Mouse (Mus musculus) brain, adult 10 weeks (tissue): Measurements from ENCODE around the gene 4930412O13Rik. TPM values are rescaled to one million over a fixed set of nuclear protein-coding genes. Genes with fewer than 3 reads are reported as not detected.

ENCODE experiments used
- polyA plus RNA-seq: library from polyadenylated mRNA; stranded (reverse); fragments of 350-450 nt; fragmentation: Illumina TruSeq; extraction: RNeasy Lipid Tissue Mini Kit (QIAGEN cat#74804); gene quantifications from one replicate; pipeline ENCODE4 v1.2.3, GENCODE M21; 2015; ENCODE audit warnings: low read depth, low replicate concordance

The 4930412O13Rik gene
- not detected for polyA plus RNA-seq

GRCm38 (mm10) chr2:9881051-9881591 is at the start of gene 4930412O13Rik:
Gene 4930412O13Rik (plus strand): TSS chr2:9881252.

GRCm38 (mm10) chr2:9888913-9889650 is 8.0 kb downstream of the 4930412O13Rik start, which contains the start of gene 9230102O04Rik:
Gene 9230102O04Rik (minus strand): TSS chr2:9889540.

GRCm38 (mm10) chr2:9889651-9890183 is 8.7 kb downstream of the 4930412O13Rik start, which contains the start of gene Gata3:
Gene Gata3 (minus strand): TSS chr2:9890034.

Other genes with a start within 250 kb of the 4930412O13Rik start
- gene 9230102O04Rik, start 8.3 kb downstream of the 4930412O13Rik start, polyA plus RNA-seq, result not detected
- gene Gata3, start 8.8 kb downstream of the 4930412O13Rik start, polyA plus RNA-seq, result 3.5 TPM
- gene Taf3, start 167.3 kb downstream of the 4930412O13Rik start, polyA plus RNA-seq, result 7.6 TPM
- 578 TPM for gene Atp5c1, start 199.3 kb downstream of the 4930412O13Rik start, polyA plus RNA-seq
- gene Kin, start 199.3 kb downstream of the 4930412O13Rik start, polyA plus RNA-seq, result 12.4 TPM